Mouse (Mus musculus): ENCODE measurements around the gene Rsph6a.

GRCm38 (mm10) chr7:19069500-19069899, 15.0 kb downstream of the Rsph6a start:
- TF ChIP-seq CTCF (IDR thresholded peaks at IDR 0.05; ENCODE audit: extremely low read depth, insufficient read depth, insufficient read length, insufficient replicate concordance) (peak; percentile 23; the same call in 1 of the 2 replicates), POLR2A (IDR thresholded peaks at IDR 0.05; ENCODE audit: low read depth, low read length) (no peak)

All from spleen, adult 2 months (tissue).